Mouse (Mus musculus) midbrain, embryonic 11.5 days (tissue): Measurements from ENCODE around the gene Elf5. TPM values are rescaled to one million over a fixed set of nuclear protein-coding genes. Genes with fewer than 3 reads are reported as not detected.

ENCODE experiments used
- ATAC-seq: fragments of 200-750 bp; cut with Nextera tagmentation; 2 replicates; pipeline ENCODE4 v1.8.0; 2017; ENCODE audit warnings: moderate TSS enrichment, moderate library complexity; ENCODE audit not compliant: low FRiP score
- DNase-seq: peaks from one replicate; pipeline ENCODE4 v3.0.0; 2015; ENCODE audit warnings: low spot score; ENCODE audit errors: missing footprints
- H3K27ac ChIP-seq: fragments of 300-500 bp; sonication (generic); 2 replicates; pipeline ENCODE4 v1.5.1; 2014; ENCODE audit warnings: low read depth, low read length
- H3K27me3 ChIP-seq: fragments of 300-500 bp; sonication (generic); 2 replicates; pipeline ENCODE4 v1.6.1; 2014; ENCODE audit warnings: mild to moderate bottlenecking, low read length, moderate library complexity, mixed read lengths; ENCODE audit not compliant: control insufficient read depth, insufficient read depth
- H3K36me3 ChIP-seq: fragments of 300-500 bp; sonication (generic); 2 replicates; pipeline ENCODE4 v1.6.1; 2014; ENCODE audit warnings: mild to moderate bottlenecking, low read length, moderate library complexity, mixed read lengths; ENCODE audit not compliant: control insufficient read depth, insufficient read depth
- H3K4me1 ChIP-seq: fragments of 300-500 bp; sonication (generic); 2 replicates; pipeline ENCODE4 v1.6.1; 2014; ENCODE audit warnings: low read length; ENCODE audit not compliant: control insufficient read depth, insufficient read depth
- H3K4me2 ChIP-seq: fragments of 300-500 bp; sonication (generic); 2 replicates; pipeline ENCODE4 v1.6.1; 2014; ENCODE audit warnings: mild to moderate bottlenecking, moderate library complexity
- H3K4me3 ChIP-seq: fragments of 300-500 bp; sonication (generic); 2 replicates; pipeline ENCODE4 v1.5.1; 2014; ENCODE audit warnings: low read depth, low read length
- H3K9ac ChIP-seq: fragments of 300-500 bp; sonication (generic); 2 replicates; pipeline ENCODE4 v1.6.1; 2014; ENCODE audit warnings: low read length
- H3K9me3 ChIP-seq: fragments of 300-500 bp; sonication (generic); 2 replicates; pipeline ENCODE4 v1.6.1; 2016; ENCODE audit warnings: low read length; ENCODE audit not compliant: control insufficient read depth
- WGBS: fragments of 180-500 bp; shearing (Covaris S2); extraction: QIAGEN DNeasy Blood & Tissue Kit; methylation state at CpG from one replicate; pipeline ENCODE4 v1.1.7; 2014; 5-methylcytosine and 5-hydroxymethylcytosine counted together
- polyA plus RNA-seq: library from polyadenylated mRNA; unstranded; fragments of >200 nt; fragmentation: Nextera tagmentation; extraction: Ambion mirVana; gene quantifications from 2 replicates; pipeline ENCODE4 v1.2.1, GENCODE M21; 2014

Elf5 gene
- polyA plus RNA-seq, 1 experiment from 2014 or later: not detected

DNA sequence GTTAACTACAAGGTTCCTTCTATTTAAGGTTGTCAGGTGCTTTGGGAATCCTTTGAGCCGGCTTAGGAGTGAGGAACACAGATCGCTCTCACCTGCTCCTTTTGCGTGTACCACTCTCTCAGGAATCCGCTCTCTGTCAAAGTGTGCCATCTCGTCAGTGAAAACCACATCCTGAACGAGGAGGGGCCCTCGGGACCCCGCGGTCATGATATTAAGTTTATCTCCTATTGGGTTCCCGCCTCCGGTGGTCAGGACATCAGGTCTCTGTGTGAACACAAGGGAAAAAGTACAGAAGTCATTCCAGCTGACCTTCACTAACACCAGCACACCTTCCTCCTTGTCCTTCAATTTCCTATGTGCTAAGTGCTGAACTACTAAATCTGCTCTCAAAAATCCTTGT, 65.2 kb downstream of the Elf5 start:
- DNase-seq: peak; percentile 23
- H3K4me3 ChIP-seq: no peak overlapping the region
- no peaks in the 10 kb centered on the region for H3K9me3 ChIP-seq
- H3K4me2 ChIP-seq: no peak overlapping the region
- no peak for ATAC-seq
- WGBS: 93% methylated on average over 11 of the region's 11 CpGs
- peaks cover 7% of the 10 kb centered on the region; the same call in 1 of the 2 replicates for H3K36me3 ChIP-seq
- no peak overlapping the region for H3K9ac ChIP-seq
- no peaks in the 10 kb centered on the region for H3K27me3 ChIP-seq
- H3K4me1 ChIP-seq: no peaks in the 10 kb centered on the region
- no peak overlapping the region for H3K27ac ChIP-seq

DNA sequence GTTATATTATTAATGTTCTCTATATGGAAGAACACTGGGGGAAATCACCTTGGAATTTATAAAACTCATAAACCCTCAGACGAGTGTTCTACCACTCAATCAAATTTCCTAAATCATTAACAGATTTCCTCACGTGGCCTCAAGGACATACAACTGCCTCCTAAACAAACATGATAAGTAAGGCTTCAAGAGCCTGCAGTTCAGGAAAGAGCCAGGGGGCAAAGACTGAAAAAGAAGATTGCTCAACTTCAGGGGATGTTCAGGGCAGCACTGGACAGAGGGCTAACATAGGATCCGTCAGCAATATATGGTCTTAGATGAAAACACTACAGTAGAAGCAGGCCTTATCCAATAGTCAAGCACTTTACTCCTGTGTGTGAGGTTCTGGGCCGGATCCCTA, 66.0 kb downstream of the Elf5 start:
- 86% methylated on average over 4 of the region's 4 CpGs for WGBS

DNA sequence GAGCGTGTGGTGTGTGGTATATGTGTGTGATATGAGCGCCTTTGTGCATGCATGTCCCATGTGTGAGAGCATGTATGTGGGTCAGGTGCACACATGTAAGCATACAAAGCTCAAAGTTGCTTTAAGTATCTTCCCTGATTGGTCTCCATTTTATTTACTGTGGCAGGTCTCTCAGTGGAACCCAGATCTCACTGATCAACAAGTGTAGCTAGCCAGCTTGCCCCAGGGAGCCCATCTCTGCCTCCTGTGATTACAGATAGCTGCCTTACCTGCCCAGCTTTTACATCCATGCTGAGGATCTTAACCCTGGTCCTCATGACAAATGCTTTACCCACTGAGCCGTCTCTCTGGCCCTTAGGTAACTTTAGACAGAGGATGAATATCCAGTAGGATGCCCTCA, 66.8 kb downstream of the Elf5 start:
- peaks cover 3% of the 10 kb centered on the region for H3K4me1 ChIP-seq
- ATAC-seq (no peak), DNase-seq (peak; percentile 23)
- no peaks in the 10 kb centered on the region; the same call in 1 of the 2 replicates for H3K36me3 ChIP-seq
- H3K9me3 ChIP-seq: no peaks in the 10 kb centered on the region
- no peak overlapping the region for H3K9ac ChIP-seq
- 96% methylated on average over 3 of the region's 3 CpGs for WGBS
- no peaks in the 10 kb centered on the region for H3K27me3 ChIP-seq
- no peak overlapping the region for H3K27ac ChIP-seq
- H3K4me3 ChIP-seq: no peak overlapping the region
- H3K4me2 ChIP-seq: no peak overlapping the region

More for the DNA sequence above, 66.0 kb downstream of the Elf5 start:
- no peaks in the 10 kb centered on the region for H3K27me3 ChIP-seq
- H3K9ac ChIP-seq: no peak overlapping the region
- no peak overlapping the region for H3K4me3 ChIP-seq
- peaks cover 7% of the 10 kb centered on the region; the same call in 1 of the 2 replicates for H3K36me3 ChIP-seq
- H3K4me2 ChIP-seq: no peak overlapping the region
- no peak for ATAC-seq
- peak; percentile 59 for DNase-seq
- H3K27ac ChIP-seq: no peak overlapping the region
- no peaks in the 10 kb centered on the region for H3K4me1 ChIP-seq
- no peaks in the 10 kb centered on the region for H3K9me3 ChIP-seq

DNA sequence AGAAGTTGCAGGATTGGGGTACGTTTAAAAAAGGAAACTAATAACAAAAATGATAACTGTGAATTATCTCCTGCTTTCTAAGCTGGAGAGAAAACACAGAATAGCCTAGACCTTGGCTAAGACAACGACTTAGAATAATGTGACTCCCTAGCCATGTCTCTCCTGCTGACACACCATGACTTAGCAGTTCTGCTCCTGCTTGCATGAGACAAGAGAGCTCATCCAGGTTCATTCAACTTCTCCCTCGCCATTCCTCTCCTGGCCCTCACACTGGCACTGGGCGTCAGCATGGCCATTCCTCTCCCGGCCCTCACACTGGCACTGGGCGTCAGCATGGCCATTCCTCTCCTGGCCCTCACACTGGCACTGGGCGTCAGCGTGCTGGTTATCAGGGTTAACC, 68.8 kb downstream of the Elf5 start:
- H3K4me3 ChIP-seq: no peak overlapping the region
- no peak overlapping the region for H3K9ac ChIP-seq
- ATAC-seq (no peak), DNase-seq (no peak)
- no peaks in the 10 kb centered on the region for H3K36me3 ChIP-seq
- no peak overlapping the region for H3K27ac ChIP-seq
- 91% methylated on average over 8 of the region's 8 CpGs for WGBS
- H3K9me3 ChIP-seq: no peaks in the 10 kb centered on the region
- H3K4me1 ChIP-seq: peaks cover 12% of the 10 kb centered on the region
- no peaks in the 10 kb centered on the region for H3K27me3 ChIP-seq
- no peak overlapping the region for H3K4me2 ChIP-seq

DNA sequence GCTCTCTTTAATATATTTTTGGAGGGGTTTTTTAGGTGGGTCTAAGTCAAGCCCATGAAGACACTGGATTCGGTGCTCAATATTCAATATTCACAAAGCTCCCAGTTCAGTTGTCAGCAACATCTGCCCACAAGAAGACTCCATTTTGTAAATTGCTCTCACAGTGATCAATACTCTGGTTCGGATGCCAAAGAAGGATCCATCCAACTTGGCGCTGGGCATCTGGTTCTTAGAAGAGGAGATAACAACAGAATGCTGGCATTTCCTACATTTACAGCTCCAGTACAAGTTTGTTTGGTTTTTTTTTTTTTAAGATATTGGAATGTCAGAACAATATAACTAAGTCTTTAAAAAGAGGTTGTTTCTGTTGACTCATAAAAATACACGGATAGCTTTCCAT, 69.4 kb downstream of the Elf5 start:
- Histone ChIP-seq H3K27ac (no peak overlapping the region), H3K4me3 (no peak overlapping the region), H3K9ac (no peak overlapping the region), H3K9me3 (no peaks in the 10 kb centered on the region), H3K36me3 (no peaks in the 10 kb centered on the region), H3K4me2 (no peak overlapping the region), H3K4me1 (peaks cover 12% of the 10 kb centered on the region), H3K27me3 (no peaks in the 10 kb centered on the region)
- WGBS: 93% methylated on average over 4 of the region's 4 CpGs
- DNase-seq: no peak
- no peak for ATAC-seq

DNA sequence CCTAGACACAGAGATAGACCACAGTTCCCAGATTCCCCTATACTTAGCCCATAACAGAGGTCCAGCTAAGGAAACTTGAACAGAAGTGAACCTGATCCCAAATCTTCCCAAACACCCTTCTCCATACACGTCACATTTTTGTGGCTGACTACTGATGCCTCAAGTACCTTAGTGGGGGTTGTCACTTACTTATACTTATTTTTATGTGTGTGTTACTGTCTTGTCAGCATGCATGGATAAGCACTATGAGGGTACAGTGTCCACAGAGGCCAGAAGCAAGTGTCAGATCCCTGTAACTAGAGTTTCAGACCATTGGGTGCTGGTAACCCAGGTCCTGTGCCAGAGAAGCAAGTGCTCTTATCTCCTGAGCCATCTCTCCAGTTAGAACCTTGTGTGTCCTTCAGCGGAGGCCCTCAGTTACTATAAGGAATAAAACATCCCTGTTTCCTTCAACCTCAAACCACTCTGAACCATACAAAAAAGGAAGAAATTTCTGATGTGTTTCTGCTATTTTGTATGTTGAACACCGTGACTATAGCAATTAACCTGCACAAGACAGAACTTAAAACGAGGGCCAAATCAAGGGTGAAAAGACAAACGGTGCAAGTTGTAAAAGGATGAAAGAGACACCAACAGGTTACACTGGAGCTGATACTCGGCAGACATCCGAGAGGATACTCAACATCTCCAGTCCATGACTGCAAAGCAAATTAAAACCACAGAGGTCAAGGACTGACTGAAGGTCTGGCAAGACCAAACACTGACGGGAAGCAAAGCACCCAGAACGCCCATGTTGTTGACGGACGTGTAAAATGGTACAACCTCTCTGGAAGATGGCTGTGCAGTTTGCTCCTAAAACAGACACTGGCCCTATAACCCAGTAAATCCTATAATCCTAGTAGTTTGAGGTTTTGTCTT, 70.1 kb downstream of the Elf5 start:
- ATAC-seq (no peak), DNase-seq (no peak)
- 90% methylated on average over 11 of the region's 11 CpGs for WGBS
- Histone ChIP-seq H3K27me3 (no peaks in the 10 kb centered on the region), H3K9ac (no peak overlapping the region), H3K4me2 (no peak overlapping the region), H3K27ac (no peak overlapping the region), H3K4me3 (no peak overlapping the region), H3K4me1 (peaks cover 12% of the 10 kb centered on the region), H3K9me3 (no peaks in the 10 kb centered on the region), H3K36me3 (no peaks in the 10 kb centered on the region)

DNA sequence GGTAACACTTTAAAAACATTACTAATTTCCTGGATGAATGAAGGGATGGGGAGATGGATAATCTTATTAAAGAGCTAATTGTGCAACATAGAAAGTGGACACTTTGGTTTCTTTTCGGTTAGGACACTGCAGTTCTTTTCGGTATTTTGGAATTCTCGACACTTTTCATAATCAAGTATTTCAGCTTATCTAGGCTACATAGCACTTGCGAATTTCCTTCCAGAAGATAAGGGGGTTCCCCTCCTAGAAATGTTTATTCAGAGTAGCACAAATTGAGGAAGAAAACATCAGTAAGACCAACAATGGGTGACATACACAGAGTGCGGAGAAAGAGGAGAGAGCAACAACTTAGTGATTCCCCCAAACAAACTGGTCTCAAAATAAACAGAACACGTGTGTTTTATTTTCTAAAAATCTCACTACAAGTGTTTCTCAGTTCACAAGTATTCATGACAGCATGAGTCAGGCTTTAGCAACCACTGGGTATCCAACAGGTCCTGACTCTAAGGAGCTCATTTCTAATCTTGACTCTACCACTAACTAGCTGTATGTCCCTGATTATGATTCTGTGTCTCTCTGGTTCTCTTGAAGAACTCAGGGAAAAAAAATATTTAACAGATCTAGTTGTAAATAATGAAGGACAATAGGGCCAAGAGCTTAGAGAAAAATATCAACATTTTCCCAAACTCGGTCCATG, 71.9 kb downstream of the Elf5 start:
- H3K4me2 ChIP-seq: peak overlapping the region; percentile 73
- peak overlapping the region; percentile 94 for H3K9ac ChIP-seq
- peaks cover 12% of the 10 kb centered on the region for H3K4me1 ChIP-seq
- 88% methylated on average over 7 of the region's 7 CpGs for WGBS
- peak overlapping the region; percentile 78 for H3K4me3 ChIP-seq
- H3K36me3 ChIP-seq: no peaks in the 10 kb centered on the region
- H3K9me3 ChIP-seq: no peaks in the 10 kb centered on the region
- no peak for ATAC-seq
- no peaks in the 10 kb centered on the region for H3K27me3 ChIP-seq
- H3K27ac ChIP-seq: no peak overlapping the region
- DNase-seq: no peak

DNA sequence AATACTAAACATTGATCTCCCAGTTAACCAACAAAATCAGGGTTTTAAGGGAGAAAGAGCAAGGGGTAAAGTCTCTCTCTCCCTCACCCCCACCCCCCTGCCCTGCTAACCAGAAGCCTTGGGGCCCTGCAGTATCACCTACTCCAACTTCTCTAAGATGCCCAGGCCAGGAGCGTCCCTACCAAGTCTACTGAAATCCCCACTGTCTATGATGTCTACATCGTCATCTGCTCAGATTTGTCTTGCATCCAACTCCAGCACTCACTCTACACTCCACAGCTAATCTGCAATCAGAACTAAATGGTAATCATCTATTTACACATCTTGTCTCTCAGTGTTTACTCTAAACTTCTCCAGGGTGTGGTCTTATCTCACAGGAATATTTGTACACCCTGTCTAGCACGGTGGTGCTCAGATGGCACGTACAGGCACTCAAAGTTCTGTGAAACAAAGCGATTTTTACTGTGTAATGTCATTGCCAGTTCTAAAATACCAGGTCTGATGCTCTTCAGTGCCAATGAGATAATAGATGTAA, 72.6 kb downstream of the Elf5 start:
- H3K27ac ChIP-seq: no peak overlapping the region
- peaks cover 12% of the 10 kb centered on the region for H3K4me1 ChIP-seq
- ATAC-seq (no peak), DNase-seq (no peak)
- no peaks in the 10 kb centered on the region for H3K36me3 ChIP-seq
- no peaks in the 10 kb centered on the region for H3K9me3 ChIP-seq
- 40% methylated on average over 5 of the region's 5 CpGs for WGBS
- peak overlapping the region; percentile 94 for H3K9ac ChIP-seq
- H3K4me3 ChIP-seq: peak overlapping the region; percentile 78
- H3K4me2 ChIP-seq: peak overlapping the region; percentile 73
- H3K27me3 ChIP-seq: no peaks in the 10 kb centered on the region
